Mouse (Mus musculus): Measurements from ENCODE around the gene Ift57. TPM values are rescaled to one million over a fixed set of nuclear protein-coding genes. Genes with fewer than 3 reads are reported as not detected.
A peak's percentile ranks its signal among the peaks of the same experiment; 100 is the strongest.

Gene Ift57
- total RNA-seq, 2 experiments from 2014 or later: 45.9 to 56.6 TPM

DNA sequence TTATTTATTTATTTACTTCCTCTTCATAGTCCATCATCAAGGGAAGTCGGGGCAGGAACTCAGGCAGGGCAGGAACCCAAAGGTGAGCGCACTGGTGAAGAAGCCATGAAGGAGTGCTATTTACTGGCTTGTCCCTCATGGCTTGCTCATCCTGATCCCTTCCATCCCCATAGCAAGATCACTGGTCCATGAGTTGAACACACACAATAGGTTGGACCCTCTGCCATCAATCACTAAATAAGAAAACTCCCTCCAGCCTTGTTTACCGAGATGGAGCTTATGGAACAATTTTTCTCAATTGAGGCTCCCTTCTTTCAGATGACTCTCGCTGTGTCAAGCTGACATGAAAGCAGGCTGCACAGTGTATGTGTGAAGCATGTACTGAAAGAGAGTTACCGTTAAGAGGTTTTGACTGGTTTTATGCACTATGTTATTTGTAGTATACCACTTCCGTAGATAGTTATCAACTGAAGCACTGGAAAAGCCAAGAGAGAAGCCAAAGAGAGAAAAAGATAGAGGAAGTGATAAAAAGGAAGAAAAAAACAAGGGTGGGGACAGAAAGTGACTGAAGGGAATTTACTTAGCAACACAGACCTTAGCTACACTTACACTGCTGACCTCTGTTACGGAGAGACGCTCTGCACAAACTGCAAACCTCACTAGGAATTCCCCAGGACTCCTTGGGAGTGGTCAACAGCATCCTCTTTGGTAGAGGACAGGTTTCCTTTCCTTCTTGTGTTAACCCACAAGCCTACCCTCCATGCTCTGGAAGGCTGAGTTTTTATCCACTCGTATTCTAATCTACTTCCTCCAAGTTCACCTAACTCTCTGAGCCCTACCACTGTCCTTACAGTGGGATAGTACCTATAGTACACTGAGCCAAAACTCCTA is 91.8 kb downstream of the Ift57 start:
- no peak for DNase-seq (ENCODE audit: low spot score in 2 of 2)

DNA sequence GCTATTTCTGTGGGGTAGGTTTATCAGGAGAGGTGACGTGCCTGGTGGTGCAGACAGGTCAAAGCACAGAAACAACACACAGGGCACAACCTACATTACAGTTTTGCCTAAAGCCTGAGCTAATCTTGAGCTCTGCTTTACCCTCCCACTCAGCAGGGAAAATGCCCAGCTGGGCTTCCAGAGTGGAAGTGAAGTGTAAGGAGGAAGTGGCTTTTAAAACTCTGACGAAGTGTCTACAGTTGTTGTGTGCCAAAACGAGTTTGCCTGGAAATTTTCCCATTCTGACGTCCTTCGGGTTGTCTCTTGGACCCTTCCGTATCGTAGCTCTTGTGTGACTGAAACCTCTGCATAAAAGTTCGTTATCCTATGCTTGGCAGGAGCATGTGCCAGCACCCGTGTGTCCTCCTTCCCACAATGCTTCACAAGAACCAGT is 93.4 kb downstream of the Ift57 start:
- DNase-seq (ENCODE audit: low spot score in 2 of 2): no peak

DNA sequence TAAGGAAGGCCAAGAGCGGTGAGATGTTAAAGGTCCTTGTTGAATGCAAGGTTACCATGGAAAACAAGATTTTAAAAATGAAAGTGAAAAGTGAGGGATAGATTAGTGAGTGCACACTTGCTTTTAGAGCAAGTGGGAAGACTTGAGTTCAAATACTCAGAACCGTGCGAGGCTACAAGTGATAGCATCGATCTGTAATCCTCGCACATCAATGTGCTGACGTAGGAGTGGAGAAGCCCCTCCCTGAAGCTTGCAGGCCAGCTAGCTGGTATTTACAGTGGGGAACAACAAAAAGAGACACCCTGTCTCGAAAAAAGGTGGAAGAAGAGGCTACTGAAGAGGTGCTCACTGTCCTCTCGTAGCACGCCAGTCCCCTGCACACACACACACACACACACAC is 94.6 kb downstream of the Ift57 start:
- no peak for DNase-seq (ENCODE audit: low spot score in 2 of 2)

DNA sequence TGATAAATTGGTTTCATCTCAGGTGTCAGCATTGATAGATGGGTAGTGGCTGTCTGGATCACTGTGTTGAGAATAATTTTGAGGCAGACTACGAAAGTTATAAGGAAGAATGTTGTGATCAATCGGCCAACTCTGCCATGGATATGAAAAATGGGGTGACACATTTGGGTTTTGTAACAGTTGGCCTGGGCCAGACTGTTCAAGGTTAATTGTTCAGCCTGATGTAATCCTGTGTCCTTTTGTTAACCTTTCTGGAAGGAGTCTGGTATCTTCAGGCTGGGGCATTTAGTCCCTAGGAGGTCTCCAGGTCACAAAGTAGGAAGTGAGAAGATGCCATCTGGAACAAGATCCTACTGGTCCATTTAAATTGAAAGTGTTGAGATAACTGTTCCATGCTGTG is 97.2 kb downstream of the Ift57 start:
- no peak for DNase-seq (ENCODE audit: low spot score in 2 of 2)

DNA sequence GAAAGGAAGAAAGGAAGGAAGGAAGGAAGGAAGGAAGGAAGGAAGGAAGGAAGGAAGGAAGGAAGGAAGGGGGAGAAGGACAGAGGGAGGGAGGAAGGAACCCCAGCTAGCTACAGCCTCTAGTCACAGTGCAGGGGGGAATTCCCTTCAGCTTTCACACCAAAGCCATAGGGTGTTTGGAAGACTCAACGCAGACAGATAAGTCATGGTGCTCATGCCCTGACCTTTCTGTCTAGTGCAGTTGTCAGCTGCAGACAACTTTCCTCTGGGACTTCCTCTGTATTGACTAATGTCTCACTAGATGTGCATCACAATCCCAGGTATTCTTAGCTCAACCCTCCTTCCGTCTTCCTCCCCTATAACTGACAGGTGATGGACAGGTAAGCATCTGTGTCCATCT is 97.9 kb downstream of the Ift57 start:
- DNase-seq (ENCODE audit: low spot score in 2 of 2): no peak

DNA sequence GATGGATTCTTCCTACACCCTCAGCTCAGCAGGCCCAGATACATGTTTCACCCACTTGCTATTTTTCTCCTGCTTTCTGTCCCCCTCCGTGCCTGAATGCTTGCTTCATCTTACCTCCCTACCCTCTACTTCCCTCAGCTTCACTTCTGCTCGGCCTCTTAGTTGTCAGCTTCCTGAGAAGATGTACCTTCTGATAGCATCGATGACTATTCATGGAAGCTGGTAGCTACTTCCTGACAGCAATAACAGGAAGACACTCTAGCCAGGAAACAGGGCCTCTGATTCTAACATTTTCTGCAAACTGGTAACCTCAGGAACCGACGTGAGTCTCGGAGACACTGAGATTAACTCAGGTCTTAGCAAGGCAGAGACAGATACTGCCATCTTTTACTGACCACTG is 99.8 kb downstream of the Ift57 start:
- no peak for DNase-seq (ENCODE audit: low spot score in 2 of 2)

DNA sequence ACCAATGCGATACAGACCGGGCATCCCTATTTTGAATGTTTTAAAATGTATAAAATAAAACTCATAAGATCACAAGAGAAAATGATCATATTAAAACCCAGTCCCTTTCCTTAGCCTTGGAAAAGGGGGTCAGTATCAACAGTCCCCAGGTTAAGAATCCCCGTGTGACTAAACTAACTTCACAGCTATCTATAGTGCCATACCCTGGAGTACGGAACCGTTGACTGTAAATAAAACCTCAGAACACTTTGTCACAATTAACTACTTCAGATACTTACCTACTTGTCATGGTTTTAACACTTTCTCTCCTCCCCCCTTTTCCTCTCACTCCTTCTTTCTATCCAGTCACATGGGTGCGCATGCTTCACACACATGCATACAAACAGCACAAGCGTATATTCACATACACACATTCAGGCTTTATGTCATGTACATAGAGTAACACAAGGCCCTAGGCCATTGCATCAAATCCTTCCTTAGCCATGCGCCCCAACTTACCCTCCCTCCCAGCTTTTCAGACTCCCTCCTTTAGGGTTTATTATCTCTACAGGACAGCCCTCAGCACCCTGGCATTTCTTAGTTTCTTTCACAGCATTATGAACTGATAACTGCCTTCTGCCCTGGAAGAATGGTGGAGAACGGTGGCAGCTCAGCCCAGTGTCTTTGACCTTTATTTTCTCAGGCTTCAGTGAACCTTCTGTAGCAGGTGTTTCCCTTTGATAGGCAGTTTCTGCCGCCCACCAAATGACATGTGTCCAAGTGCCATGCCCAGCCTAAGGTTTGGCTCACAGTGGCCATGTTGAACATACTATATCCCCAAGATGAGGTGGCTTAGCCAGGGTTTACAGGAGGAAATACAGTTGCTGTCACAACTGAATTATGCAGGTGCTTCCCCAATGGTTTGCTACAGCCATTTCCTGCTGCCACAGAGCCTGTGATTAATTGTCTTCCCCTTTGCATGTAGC is 100.8 kb downstream of the Ift57 start, which contains the start of gene Cd47:
Cd47 (plus strand) TSS at position 937 of the 965 bp plus-strand sequence.
- DNase-seq (ENCODE audit: low spot score in 2 of 2): no peak

DNA sequence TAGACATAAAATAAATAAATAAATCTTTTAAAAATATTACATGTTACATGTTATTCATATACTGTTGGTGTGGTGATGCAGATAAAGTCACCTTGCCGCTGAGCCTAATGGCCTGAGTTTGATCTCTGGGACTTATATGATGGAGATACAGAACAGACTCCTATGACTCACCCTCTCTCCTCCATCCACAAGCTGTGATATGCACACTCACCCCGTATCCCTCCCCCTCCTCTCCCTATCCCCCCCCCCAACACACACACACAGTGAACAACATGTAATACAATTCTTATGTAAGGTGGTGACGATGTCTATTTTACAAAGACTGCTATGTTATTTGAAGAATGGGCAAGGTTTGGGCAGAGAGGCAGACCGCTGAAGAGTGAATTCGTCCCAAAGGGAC is 102.0 kb downstream of the Ift57 start:
- DNase-seq (ENCODE audit: low spot score in 2 of 2): no peak

DNA sequence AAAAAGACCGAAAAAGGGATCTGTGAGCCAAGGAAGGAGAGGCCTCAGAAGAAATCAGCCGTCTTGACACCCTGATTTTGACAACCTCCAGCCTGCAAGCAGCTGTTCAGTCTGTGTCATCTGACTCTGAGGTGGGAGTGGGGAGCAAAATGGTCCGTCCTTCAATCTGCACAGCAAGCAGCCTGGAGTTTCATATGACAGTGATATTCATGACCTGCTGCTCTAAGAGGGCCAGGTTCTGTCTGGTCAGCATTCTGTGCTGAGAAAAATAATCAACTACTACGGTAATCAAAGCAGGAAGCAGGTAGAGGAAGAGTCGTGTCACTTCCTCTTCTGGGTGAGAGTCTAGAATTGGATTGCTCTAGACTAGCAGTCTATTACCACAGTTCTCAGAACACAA is 102.4 kb downstream of the Ift57 start:
- DNase-seq (ENCODE audit: low spot score in 2 of 2): no peak

DNA sequence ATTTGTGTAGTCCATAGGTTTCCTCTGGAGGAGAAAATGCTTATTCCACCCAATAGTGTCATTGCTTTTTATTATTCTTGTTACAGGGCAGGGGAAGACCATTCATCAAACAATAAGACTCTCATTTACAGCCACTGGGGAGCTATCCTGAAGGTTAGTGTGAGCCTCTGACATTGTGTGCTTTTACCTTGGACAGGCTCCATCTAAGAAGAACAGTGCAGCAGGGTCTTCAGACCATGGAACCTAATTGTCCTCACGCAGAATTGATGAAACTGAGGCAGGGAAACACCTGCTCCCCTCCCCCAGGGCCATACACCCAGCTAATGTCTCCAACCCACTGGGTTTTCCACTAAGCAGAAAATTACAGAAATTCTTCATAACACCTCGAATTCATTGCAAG is 104.0 kb downstream of the Ift57 start:
- no peak for DNase-seq (ENCODE audit: low spot score in 2 of 2)

DNA sequence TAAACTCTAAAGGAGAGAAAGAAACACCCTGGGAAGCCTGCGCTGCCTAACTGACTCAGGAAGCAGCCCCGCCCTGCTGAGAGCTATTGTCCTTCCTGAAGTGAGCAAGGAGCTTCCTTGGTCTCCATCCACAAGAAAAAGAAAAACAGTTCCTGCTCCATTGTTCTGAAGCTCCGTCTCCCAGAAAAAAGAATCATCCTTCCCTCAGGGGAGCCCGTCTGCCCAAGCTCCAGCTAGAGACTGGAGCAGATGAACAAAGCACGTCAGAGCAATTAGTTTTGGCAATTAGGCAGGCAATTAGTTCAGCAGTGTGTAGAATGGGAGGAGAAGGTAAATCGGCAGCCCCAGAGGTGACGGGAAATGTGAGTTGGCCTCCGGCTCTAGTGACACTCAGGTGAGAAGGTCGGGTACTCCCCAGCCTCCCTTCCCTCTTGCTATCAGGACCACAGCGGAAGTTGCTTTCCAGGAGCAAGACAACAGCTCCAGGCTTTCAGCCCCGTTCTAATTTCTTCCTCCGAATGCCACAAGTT is 105.0 kb downstream of the Ift57 start:
- peak; percentile 13 to 18 for DNase-seq (ENCODE audit: low spot score in 2 of 2)

DNA sequence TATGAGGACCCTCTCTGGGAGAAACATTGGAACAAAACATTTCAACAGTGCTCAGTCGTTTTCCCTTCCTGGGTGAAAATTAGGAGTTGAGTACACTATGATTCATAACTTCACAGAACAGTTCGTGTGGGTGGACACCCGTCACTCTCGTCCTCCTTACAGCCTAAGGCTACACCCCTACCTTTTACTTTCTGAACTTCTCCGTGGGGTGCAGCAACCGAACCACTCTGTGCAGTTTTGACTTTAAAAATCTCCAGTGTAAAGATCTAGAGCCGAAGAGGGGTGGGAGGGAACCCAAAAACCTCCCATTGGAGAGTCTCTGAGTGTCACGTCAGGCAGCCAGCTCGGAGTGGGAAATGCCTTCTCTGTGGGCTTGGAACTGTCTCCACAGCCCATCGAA is 107.9 kb downstream of the Ift57 start:
- DNase-seq (ENCODE audit: low spot score in 2 of 2): no peak

DNA sequence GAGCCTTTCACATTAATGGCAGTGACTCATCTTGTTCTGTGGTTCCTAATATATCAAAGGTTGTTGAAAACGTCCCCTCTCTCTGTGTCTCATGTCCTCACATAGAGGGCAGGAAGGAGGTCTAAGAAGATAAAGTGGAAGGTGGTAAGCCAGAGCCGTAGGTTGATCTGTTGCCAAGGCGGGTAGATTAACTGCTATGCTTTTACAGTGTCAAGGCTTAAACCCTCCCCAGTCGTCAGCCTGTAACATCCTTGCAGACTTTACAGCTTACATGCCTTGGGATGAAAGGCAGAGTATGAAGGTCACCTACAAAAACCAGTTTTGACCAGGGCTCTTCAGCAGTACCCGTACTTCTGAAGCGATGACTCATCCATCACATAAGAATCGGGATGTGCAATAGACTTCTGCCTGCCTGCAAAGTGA is 108.4 kb downstream of the Ift57 start:
- no peak for DNase-seq (ENCODE audit: low spot score in 2 of 2)

DNA sequence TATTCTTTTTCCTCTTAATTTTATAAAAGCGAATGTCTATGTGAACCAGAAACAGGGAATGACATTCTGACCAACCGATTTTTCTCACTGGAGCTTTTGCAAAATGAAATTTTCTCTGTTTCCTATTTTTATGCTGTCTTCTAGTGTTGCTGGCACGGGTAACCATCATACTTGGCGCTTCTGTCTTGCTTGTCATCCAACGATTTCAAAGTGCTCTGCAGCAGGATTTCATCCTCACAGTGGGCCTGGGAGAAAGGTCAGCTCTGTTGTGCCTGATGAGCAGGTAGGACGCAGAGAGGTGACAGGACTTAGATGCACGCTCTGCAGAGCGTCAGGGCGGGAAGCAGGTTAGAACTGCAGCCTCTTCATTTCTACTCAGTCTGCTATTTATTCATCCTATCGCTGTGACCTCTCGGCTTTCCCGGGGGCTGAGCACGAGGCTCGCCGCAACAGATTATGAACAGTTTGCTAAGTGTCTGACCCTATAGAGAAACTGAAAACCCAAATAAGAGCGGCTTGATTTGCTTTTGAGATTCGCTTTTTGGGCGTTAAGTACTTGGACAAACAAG is 108.9 kb downstream of the Ift57 start:
- DNase-seq (ENCODE audit: low spot score in 2 of 2): peak in 1 of 2 experiments; percentile 22

DNA sequence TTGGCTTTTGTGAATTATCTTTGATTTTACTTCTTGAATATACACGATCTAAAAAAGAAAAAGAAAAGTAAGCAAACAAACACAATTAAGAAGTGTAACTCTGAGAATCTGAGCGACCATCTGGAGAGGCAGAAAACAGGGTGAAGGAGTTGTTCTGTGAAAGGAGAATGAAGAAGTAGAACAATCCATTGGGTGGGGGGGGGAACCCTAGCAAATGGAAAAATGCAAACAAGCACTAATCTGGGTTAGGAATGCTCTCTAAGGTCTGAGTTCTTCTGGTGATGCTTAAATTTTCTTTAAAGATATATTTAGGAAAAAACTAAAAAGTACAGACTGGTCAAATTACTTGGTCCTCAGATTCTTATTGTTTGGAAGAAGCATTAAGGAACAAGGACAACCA is 112.9 kb downstream of the Ift57 start:
- DNase-seq (ENCODE audit: low spot score in 2 of 2): no peak

DNA sequence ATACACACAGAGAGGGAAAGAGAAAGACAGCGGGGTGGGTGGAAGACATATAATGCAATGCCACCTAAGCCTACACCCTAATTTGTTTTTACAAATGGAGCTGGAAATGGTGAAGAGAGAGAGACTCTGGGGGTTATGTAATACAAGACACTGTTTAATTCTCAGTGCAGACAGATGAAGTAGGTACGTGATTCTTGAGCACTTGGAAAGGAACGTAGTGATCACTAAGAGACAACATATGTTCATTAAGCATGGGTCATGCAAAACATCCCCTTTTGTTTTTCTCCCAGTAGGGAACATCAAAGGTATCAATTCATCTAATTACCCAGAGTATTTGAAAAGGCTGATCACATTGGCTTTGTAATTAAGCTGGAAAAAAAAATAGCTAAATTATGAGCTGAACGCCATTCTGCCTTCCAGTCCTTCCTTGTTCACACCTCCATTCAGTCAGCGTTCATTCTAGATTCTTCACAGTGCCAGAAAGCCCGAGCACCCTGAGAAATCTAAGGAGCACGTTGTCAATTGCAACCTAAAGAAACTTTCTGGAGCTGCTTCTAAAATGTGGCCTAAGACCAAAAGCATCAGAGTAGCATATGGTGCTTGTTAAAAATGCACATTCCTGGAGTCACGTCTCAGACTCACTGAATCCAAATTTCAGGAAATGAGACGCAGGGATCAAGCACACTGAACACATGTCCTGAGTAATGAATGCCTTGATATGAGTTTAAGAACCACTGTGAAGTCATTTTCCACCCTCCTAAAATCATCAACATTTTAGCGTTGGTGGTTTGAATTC is 114.0 kb downstream of the Ift57 start:
- DNase-seq (ENCODE audit: low spot score in 2 of 2): no peak

DNA sequence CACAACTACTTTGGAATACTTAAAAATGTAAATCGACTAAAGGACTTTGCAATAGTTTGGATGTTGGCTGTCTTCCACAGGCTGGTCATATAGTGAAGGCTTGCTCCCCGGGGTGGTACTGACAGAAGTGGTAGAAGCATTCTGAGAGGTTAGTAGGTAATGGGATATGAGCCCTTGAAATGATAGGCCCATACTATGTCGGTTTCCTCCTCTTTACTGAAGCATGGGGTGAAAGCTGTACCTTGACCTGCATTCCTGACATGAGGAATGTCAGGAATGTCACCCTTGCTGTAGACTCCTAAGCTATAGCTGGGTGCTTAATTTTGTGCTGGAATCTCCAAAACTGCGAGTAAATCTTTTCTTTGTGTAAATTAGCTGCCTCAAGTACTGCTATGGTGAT is 115.4 kb downstream of the Ift57 start:
- DNase-seq (ENCODE audit: low spot score in 2 of 2): no peak

Data from layer of hippocampus, postnatal 10 days (tissue).